Mouse (Mus musculus) spleen, embryonic (tissue): Measurements from ENCODE around the gene Lsg1.

Experiments used
- CTCF ChIA-PET: fragments of 350-600 bp; sonication (Branson Sonifier 250); formaldehyde crosslinking; loops from one replicate; lab custom pipeline; 2022; lab: Charles Lee

Gene Lsg1

DNA sequence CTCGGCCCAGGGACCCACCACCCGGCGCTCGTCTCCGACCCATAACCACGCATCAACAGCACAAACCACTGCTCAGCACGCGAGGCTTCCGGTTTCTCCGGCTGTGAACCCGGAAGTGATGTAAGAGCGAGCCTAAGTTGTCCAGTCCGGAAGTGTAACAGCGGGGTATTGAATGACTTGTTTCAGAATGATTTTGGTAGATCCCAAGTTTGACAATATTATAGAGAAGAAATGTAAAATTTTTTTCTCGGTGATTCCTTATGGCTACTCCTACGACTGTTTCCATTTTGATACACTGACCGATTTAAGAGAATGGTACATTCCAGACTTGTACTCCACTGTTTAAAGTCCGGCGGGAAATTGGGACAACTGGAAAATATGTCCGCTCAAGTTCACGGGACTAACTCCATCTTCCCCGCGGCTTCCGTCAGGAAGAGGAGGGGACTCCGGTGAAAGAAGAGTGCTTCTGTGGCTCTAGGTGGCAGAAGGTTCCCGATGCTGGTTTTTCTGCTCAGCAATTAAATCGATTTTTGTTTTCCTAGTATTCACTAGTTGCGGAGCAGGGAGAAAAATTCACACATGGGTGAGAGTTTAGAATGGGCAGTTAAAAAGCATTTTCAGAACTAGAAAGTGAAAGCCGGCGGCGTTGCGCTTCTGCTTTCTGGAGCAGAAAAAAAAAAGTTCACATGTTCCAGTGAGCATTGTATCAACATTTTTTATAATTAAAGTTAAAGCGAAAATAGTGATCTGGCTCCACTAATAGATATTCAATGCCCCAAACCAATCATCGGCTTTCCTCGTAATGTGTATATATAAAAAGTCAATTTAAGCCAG lies at the start of gene Lsg1:
Gene Lsg1, minus strand, starts transcription at position 99 of the 834 bp plus-strand sequence.
- CTCF ChIA-PET = no interaction called here

GRCm38 (mm10) chr16:30633906-30634746 lies 46.7 kb upstream of the Lsg1 start:
- CTCF ChIA-PET = no interaction called here

DNA sequence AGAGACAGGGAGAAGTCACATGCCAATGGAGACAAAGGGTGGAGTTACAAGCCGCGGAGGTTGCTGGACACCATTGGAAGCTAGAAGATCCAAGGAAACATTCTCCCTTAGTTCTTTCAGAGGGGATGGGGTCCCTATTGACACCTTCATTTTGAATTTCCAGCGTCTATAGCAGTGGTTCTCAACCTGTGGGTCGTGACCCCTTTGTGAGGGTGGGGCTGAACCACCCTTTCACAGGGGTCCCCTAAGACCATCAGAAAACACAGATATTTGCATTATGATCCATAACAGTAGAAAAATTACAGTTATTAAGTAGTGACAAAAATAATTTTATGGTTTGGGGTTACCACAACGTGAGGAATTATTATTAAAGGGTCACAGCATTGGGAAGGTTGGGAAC lies 42.1 kb upstream of the Lsg1 start:
- CTCF ChIA-PET = no interaction called here

GRCm38 (mm10) chr16:30628401-30628800 lies 41.0 kb upstream of the Lsg1 start:
- CTCF ChIA-PET = interaction anchor here (0.7 kb wide), 1 partner anchor 13 kb away, joined by 5 read pairs; no protein-coding TSS in a partner anchor

DNA sequence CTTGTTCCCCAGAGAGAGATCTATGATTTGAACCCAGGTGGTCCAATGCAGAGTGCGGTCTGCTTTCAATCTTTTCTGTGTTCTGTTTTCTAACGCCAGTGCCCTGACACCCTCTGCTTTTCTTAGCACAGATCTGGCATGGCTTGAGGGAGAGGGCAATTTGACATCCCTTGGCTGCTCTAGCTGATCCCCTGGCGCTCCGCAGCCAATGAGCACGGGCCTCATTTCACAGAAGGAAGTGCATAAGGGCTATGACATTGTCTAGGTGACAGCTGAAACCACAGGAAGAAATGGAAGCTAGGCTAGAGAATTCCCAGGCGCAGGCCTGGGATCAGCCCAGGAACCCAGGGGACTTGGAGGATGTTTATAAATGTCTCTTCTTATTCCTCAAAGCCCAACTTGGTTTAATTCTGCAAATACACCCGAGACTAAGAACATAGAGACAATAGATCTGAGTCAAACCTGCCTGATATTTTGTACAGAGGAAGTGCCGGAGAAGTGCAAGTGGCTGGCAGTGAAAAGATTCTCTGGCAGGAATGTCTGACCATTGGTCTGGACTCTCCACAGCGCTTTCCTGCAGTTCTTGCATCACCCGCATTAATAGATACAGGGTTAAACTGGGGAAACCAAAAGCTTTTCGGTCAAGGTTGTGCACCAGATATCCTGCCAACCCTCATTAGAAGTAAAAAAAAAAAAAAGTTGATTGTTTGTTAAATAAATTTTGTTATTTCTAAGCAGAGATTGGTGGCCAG lies 40.4 kb upstream of the Lsg1 start:
- CTCF ChIA-PET = interaction anchor here (0.7 kb wide), 1 partner anchor 13 kb away, joined by 5 read pairs; no protein-coding TSS in a partner anchor

- CTCF ChIA-PET = interaction anchor here (0.6 kb wide), 1 partner anchor 48 kb away, joined by 3 read pairs; no protein-coding TSS in a partner anchor
Measured at GRCm38 (mm10) chr16:30624640-30625039, 37.2 kb upstream of the Lsg1 start.

- CTCF ChIA-PET = no interaction called here
Measured at GRCm38 (mm10) chr16:30623645-30624044, 36.3 kb upstream of the Lsg1 start.

DNA sequence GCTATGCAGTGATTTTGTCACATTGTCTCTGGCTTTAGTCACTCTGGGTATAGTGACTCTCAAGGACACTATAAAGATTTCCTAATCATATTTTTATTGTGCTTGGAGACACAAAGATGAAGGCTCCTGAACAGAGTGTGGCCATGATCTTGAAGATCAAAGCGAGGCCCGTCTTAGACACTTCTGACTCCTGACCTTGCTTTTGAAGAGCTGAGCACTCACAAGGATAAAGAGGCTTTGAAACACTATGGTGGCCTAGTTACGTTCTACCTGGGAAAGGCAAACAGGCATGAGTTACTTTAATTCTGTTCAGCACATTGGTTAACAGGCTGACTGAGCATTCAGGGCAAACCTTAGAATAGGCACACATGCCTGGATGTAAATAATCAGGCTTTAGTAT lies 28.9 kb upstream of the Lsg1 start:
- CTCF ChIA-PET = interaction anchor here (0.6 kb wide), 1 partner anchor 551 kb away, joined by 6 read pairs; no protein-coding TSS in a partner anchor

DNA sequence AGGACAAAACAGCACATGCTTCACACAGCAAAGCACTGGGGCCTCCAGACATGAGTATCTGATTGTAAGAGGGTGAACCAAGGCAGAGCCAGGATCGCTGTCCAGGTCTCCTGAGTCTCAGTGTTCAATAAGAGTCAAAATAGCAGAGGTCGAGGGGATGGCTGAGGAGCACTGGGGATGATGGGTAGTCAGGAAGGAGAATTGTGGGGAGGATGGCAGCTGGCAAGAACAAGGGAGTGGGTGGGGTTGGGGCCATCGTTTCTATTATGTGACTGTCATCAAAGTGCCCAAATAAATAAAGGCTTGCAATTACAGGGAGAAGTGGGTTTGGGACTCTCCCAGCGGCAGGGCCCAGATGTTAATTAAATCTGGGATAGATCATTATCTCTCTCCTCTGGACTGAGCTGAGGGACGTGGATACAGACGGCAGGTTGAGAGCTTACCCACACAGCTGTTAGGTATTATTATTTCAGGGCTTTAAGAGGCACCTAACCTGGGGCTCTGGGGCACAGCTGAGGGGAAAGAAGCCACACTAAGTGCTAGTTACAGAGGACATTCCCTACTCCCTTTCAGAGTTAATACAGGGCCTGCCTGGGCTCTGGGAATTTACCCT lies 27.4 kb upstream of the Lsg1 start:
- CTCF ChIA-PET = no interaction called here

- CTCF ChIA-PET = no interaction called here
Measured at GRCm38 (mm10) chr16:30614122-30614521, 26.7 kb upstream of the Lsg1 start.

- CTCF ChIA-PET = interaction anchor here (0.7 kb wide), 1 partner anchor 25 kb away, joined by 3 read pairs; no protein-coding TSS in a partner anchor
Measured at GRCm38 (mm10) chr16:30613122-30613521, 25.7 kb upstream of the Lsg1 start.

GRCm38 (mm10) chr16:30611331-30611730 lies 23.9 kb upstream of the Lsg1 start:
- CTCF ChIA-PET = no interaction called here

GRCm38 (mm10) chr16:30607868-30608267 lies 20.5 kb upstream of the Lsg1 start:
- CTCF ChIA-PET = interaction anchor here (1.2 kb wide), 1 partner anchor 25 kb away, joined by 9 read pairs; no protein-coding TSS in a partner anchor

- CTCF ChIA-PET = no interaction called here
Measured at GRCm38 (mm10) chr16:30605528-30605927, 18.1 kb upstream of the Lsg1 start.

GRCm38 (mm10) chr16:30604807-30605137 lies 17.4 kb upstream of the Lsg1 start:
- CTCF ChIA-PET = no interaction called here

DNA sequence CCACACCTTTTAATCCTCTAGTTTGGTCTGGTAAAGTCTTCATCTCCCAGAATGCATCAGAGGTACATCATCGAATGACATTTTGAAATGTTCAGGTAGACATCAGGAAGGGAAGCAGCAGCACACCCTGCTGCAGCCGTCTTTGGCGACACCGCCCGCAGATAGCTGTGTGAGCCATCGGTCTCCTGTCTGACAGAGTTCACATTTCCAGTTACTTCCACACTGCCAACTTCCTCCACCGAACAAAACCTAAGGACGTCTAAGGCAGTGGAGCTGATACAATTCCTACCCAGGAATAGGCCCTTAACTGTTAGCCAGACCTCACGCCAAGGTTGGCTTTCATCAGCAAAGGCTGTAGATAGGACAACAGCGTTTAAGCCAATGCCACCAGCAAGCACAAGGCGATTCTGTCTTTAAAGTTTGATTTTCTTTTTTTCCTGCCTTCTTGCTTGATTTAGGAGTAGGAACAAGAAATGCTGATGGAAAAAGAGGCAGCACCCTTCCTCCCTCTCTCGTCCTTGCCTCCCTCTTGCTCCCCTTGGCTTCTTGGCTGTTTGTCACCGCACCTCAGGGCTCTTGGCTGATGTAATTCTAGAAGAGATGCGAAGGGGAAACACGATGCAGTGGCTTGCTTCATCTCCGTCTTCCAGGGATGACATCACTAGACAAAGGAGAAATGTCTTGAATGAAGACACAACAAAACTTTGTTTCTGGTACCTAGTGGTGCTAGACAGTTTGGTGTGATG lies 16.8 kb upstream of the Lsg1 start:
- CTCF ChIA-PET = no interaction called here

DNA sequence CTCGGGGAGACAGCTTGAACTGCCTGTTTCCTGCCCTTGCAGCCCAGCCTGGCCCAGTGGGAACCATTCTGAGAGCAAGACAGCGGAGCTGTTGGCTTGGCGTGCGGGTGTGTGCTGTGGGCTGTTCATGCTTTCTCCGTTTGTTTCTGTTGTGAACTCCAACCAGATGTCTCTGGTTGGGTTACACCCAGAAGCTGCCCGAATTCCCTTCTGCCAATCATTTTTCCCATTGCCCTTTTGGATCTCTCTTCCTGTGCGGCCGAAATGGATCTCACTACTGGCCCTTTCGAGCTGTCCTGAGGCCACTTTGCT lies 16.1 kb upstream of the Lsg1 start:
- CTCF ChIA-PET = no interaction called here

GRCm38 (mm10) chr16:30602684-30603530 lies 15.5 kb upstream of the Lsg1 start:
- CTCF ChIA-PET = interaction anchor here (0.6 to 1.0 kb wide), 6 partner anchors 68 to 682 kb away, joined by 3 to 13 read pairs (median 3); no protein-coding TSS in a partner anchor

DNA sequence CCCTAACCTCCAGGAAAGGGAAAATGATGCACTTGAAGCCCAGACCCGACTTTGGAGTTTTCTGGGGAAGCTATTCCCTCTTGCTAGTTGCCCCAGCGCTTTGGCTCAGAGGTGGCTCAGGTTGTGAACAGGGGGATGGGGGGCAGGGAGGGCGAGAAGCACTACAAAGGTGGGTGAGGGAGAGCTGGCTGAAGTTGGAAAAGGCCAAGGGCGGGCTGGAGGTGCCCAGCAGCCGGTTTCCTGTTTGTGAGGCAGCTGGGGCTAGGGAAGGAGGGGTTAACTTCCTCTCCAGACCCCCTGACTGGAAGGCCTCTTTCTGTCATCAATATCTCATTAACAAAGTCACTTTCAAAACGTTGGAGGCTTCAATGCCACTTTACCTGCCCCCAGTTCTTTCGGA lies 14.6 kb upstream of the Lsg1 start:
- CTCF ChIA-PET = interaction anchor here (0.6 to 1.0 kb wide), 6 partner anchors 67 to 683 kb away, joined by 3 to 13 read pairs (median 4); no protein-coding TSS in a partner anchor
